Mouse (Mus musculus): Measurements from ENCODE around the gene Trmt1l. TPM values are rescaled to one million over a fixed set of nuclear protein-coding genes. Genes with fewer than 3 reads are reported as not detected.

Gene Trmt1l
- total and polyA plus RNA-seq, 3 experiments = 15.4 to 18.2 TPM; not detected in 1

DNA sequence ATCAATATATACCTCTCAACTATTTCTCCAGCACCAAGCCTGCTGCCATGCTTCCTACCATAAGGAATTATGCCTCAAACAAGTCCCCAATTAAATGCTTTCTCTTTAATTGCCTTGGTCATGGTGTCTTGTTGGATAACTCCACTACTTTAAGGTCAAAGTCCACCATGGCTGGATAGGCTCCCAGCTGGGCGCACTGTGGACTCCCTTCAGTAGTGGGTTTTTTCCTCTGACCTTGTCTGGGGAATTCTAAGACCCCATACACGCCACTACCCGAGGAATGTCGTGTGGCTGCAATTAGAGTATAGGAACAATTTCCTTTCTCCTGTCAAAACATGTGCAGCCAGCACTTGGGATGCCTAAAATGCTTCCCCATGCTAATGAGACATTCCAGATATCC lies 36.6 kb downstream of the Trmt1l start:
- no peaks in the 10 kb centered on the region for H3K79me2 ChIP-seq (ENCODE audit: control insufficient read depth, insufficient read depth, low read length, poor library complexity)
- no peaks in the 10 kb centered on the region for H3K9me3 ChIP-seq (replicated peaks; ENCODE audit: insufficient read depth, low read length)
- H3K9ac ChIP-seq (ENCODE audit: control insufficient read depth, low read depth, low read length, poor library complexity, severe bottlenecking) = no peak overlapping the region
- no peaks in the 10 kb centered on the region for H3K4me1 ChIP-seq (ENCODE audit: control insufficient read depth in 1 of 2, insufficient read depth in 2 of 2, low read length in 2 of 2)
- no peaks in the 10 kb centered on the region for H3K27me3 ChIP-seq (ENCODE audit: control insufficient read depth in 1 of 2, insufficient read depth in 2 of 2, low read length in 2 of 2)
- no peak overlapping the region for H3K27ac ChIP-seq (ENCODE audit: control insufficient read depth, low read depth, low read length)
- no peak for TF ChIP-seq USF1 (IDR thresholded peaks at IDR 0.05; ENCODE audit: low read depth, low read length)
- TF ChIP-seq JUND (IDR thresholded peaks at IDR 0.05; ENCODE audit: low read depth, low read length) = no peak
- TF ChIP-seq TBP (IDR thresholded peaks at IDR 0.05; ENCODE audit: low read depth, low read length) = no peak
- TF ChIP-seq SMC3 (IDR thresholded peaks at IDR 0.05; ENCODE audit: low read depth, low read length) = no peak
- TF ChIP-seq NELFE (IDR thresholded peaks at IDR 0.05; ENCODE audit: low read depth, low read length) = no peak
- no peak for TF ChIP-seq E2F4 (IDR thresholded peaks at IDR 0.05; ENCODE audit: borderline replicate concordance, low read depth, low read length)
- no peak for TF ChIP-seq GATA1 (IDR thresholded peaks at IDR 0.05; ENCODE audit: low read depth, low read length)
- TF ChIP-seq ETS1 (IDR thresholded peaks at IDR 0.05; ENCODE audit: low read depth, low read length) = no peak
- no peak for TF ChIP-seq NRF1 (IDR thresholded peaks at IDR 0.05; ENCODE audit: insufficient read depth, low read depth, low read length, poor library complexity, severe bottlenecking)
- TF ChIP-seq MAFK (IDR thresholded peaks at IDR 0.05; ENCODE audit: borderline replicate concordance, low read depth, low read length) = no peak
- no peak for TF ChIP-seq UBTF (IDR thresholded peaks at IDR 0.05; ENCODE audit: borderline replicate concordance, insufficient read depth, low read depth, low read length)
- TF ChIP-seq CTCF (IDR thresholded peaks at IDR 0.05 in 2 of 3, conservative IDR thresholded peaks at IDR 0.05 in 1 of 3; ENCODE audit: control insufficient read depth in 1 of 3, insufficient read depth in 1 of 3, low read depth in 2 of 3, low read length in 3 of 3, poor library complexity in 1 of 3, severe bottlenecking in 1 of 3) = no peak
- no peak for DNase-seq (ENCODE audit: low read depth, low spot score)
- peaks cover 0 to 4% of the 10 kb centered on the region in 2 experiments; a peak in 2 of 4 replicates for H3K36me3 ChIP-seq (ENCODE audit: control insufficient read depth in 1 of 2, insufficient read depth in 2 of 2, low read length in 2 of 2)
- H3K4me3 ChIP-seq (ENCODE audit: control insufficient read depth in 1 of 2, insufficient read depth in 1 of 2, low read depth in 2 of 2, low read length in 2 of 2) = no peak overlapping the region

DNA sequence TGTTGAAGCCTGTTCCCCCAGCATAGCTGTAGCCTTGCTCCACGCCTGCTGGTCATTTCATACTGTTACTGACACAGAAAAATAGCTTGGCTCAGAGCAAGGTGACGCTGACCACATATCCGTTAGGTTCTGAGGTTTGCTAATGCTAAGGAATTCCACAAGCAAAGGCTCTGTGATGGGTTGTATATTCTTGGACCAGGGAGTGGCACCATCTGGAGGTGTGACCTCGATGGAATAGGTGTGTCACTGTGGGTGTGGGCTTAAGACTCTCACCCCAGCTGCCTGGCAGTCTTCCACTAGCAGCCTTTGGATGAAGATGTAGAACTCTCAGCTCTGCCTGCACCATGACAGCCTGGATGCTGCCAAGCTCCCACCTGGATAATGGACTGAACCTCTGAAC lies 38.2 kb downstream of the Trmt1l start:
- Histone ChIP-seq H3K79me2 (ENCODE audit: control insufficient read depth, insufficient read depth, low read length, poor library complexity) (no peaks in the 10 kb centered on the region), H3K4me1 (ENCODE audit: control insufficient read depth in 1 of 2, insufficient read depth in 2 of 2, low read length in 2 of 2) (no peaks in the 10 kb centered on the region), H3K36me3 (ENCODE audit: control insufficient read depth in 1 of 2, insufficient read depth in 2 of 2, low read length in 2 of 2) (peaks cover 0 to 9% of the 10 kb centered on the region in 2 experiments; a peak in 2 of 4 replicates), H3K9me3 (replicated peaks; ENCODE audit: insufficient read depth, low read length) (no peaks in the 10 kb centered on the region), H3K4me3 (ENCODE audit: control insufficient read depth in 1 of 2, insufficient read depth in 1 of 2, low read depth in 2 of 2, low read length in 2 of 2) (no peak overlapping the region), H3K27ac (ENCODE audit: control insufficient read depth, low read depth, low read length) (no peak overlapping the region), H3K9ac (ENCODE audit: control insufficient read depth, low read depth, low read length, poor library complexity, severe bottlenecking) (no peak overlapping the region), H3K27me3 (ENCODE audit: control insufficient read depth in 1 of 2, insufficient read depth in 2 of 2, low read length in 2 of 2) (no peaks in the 10 kb centered on the region)
- DNase-seq (ENCODE audit: low read depth, low spot score) = no peak
- no peak for TF ChIP-seq RAD21 (IDR thresholded peaks at IDR 0.05; ENCODE audit: low read depth, low read length)
- no peak for TF ChIP-seq CHD1 (IDR thresholded peaks at IDR 0.05; ENCODE audit: low read depth, low read length)
- no peak for TF ChIP-seq MXI1 (IDR thresholded peaks at IDR 0.05; ENCODE audit: low read depth, low read length)
- TF ChIP-seq CTCF (IDR thresholded peaks at IDR 0.05 in 2 of 3, conservative IDR thresholded peaks at IDR 0.05 in 1 of 3; ENCODE audit: control insufficient read depth in 1 of 3, insufficient read depth in 1 of 3, low read depth in 2 of 3, low read length in 3 of 3, poor library complexity in 1 of 3, severe bottlenecking in 1 of 3) = no peak
- no peak for TF ChIP-seq TAL1 (IDR thresholded peaks at IDR 0.05; ENCODE audit: low read length)
- TF ChIP-seq POLR2A (IDR thresholded peaks at IDR 0.05; ENCODE audit: control insufficient read depth in 1 of 2, insufficient read depth in 1 of 2, low read depth in 1 of 2, low read length in 2 of 2, poor library complexity in 1 of 2) = no peak
- no peak for TF ChIP-seq MEF2A (IDR thresholded peaks at IDR 0.05; ENCODE audit: extremely low read depth, insufficient replicate concordance, low read depth, low read length, poor library complexity, severe bottlenecking)
- TF ChIP-seq JUND (IDR thresholded peaks at IDR 0.05; ENCODE audit: low read depth, low read length) = no peak
- TF ChIP-seq EP300 (IDR thresholded peaks at IDR 0.05; ENCODE audit: low read depth in 1 of 2, low read length in 2 of 2) = no peak

Measured in MEL (cell line).